Mouse (Mus musculus) forebrain, embryonic 12.5 days (tissue): Measurements from ENCODE around the gene Smurf1. TPM values are rescaled to one million over a fixed set of nuclear protein-coding genes. Genes with fewer than 3 reads are reported as not detected.

Experiments used
- ATAC-seq: fragments of 200-750 bp; cut with Nextera tagmentation; 2 replicates; pipeline ENCODE4 v1.8.0; 2017; ENCODE audit warnings: moderate TSS enrichment; ENCODE audit not compliant: low FRiP score
- H3K27ac ChIP-seq: fragments of 300-500 bp; sonication (generic); 2 replicates; pipeline ENCODE4 v1.5.1; 2016; ENCODE audit warnings: mild to moderate bottlenecking
- H3K27me3 ChIP-seq: fragments of 300-500 bp; sonication (generic); 2 replicates; pipeline ENCODE4 v1.6.1; 2016; ENCODE audit warnings: mild to moderate bottlenecking
- H3K36me3 ChIP-seq: fragments of 300-500 bp; sonication (generic); replicated peaks from 2 replicates; pipeline ENCODE4 v1.6.1; 2016; ENCODE audit warnings: mild to moderate bottlenecking
- H3K4me1 ChIP-seq: fragments of 300-500 bp; sonication (generic); 2 replicates; pipeline ENCODE4 v1.6.1; 2016
- H3K4me2 ChIP-seq: fragments of 300-500 bp; sonication (generic); 2 replicates; pipeline ENCODE4 v1.6.1; 2016; ENCODE audit warnings: mild to moderate bottlenecking, moderate library complexity
- H3K4me3 ChIP-seq: fragments of 300-500 bp; sonication (generic); replicated peaks from 2 replicates; pipeline ENCODE4 v1.5.1; 2016; ENCODE audit warnings: mild to moderate bottlenecking
- H3K9ac ChIP-seq: fragments of 300-500 bp; sonication (generic); 2 replicates; pipeline ENCODE4 v1.6.1; 2016; ENCODE audit warnings: mild to moderate bottlenecking
- H3K9me3 ChIP-seq: fragments of 300-500 bp; sonication (generic); 2 replicates; pipeline ENCODE4 v1.6.1; 2016
- WGBS: fragments of 180-500 bp; shearing (Covaris S2); methylation state at CpG from one replicate; pipeline ENCODE4 v1.1.7; 2016; 5-methylcytosine and 5-hydroxymethylcytosine counted together
- polyA plus RNA-seq: library from polyadenylated mRNA; unstranded; fragments of >200 nt; fragmentation: Nextera tagmentation; extraction: Ambion mirVana; gene quantifications from 2 replicates; pipeline ENCODE4 v1.2.1, GENCODE M21; 2016

Gene Smurf1
- polyA plus RNA-seq, 1 experiment from 2014 or later, result 22.7 TPM

- ATAC-seq, result no peak
- Histone ChIP-seq H3K4me1 (peaks cover 17% of the 10 kb centered on the region), H3K27me3 (no peaks in the 10 kb centered on the region), H3K4me3 (no peak overlapping the region), H3K9me3 (no peaks in the 10 kb centered on the region), H3K27ac (no peak overlapping the region), H3K9ac (no peak overlapping the region), H3K36me3 (no peaks in the 10 kb centered on the region), H3K4me2 (no peak overlapping the region)
- WGBS, result 91% methylated on average over 5 of the region's 5 CpGs
Measured at GRCm38 (mm10) chr5:144950428-144951051, 15.1 kb downstream of the Smurf1 start.

DNA sequence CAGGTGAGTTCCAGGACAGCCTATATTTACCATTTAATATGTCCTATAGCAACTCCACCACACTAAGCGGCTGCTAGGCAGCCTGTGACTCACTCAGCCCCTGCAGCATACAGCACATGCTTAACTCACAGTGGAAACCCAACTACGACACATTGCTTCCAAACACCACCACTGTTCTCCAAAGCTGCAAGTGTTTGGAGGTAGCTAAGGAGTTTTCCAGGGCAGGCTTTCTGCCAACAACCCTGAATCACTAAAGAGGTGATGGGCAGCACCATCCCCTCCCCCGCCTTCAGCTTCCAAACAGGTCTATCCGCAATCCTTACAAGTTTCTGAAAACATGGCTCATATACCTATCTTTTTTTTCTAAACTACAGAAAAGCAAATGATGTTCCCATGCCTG is 15.8 kb downstream of the Smurf1 start:
- ATAC-seq, result no peak
- WGBS, result 83% methylated on average over 4 of the region's 4 CpGs
- Histone ChIP-seq H3K4me2 (no peak overlapping the region), H3K9me3 (no peaks in the 10 kb centered on the region), H3K27ac (no peak overlapping the region), H3K4me3 (no peak overlapping the region), H3K9ac (no peak overlapping the region), H3K4me1 (peaks cover 20% of the 10 kb centered on the region), H3K27me3 (no peaks in the 10 kb centered on the region), H3K36me3 (no peaks in the 10 kb centered on the region)

DNA sequence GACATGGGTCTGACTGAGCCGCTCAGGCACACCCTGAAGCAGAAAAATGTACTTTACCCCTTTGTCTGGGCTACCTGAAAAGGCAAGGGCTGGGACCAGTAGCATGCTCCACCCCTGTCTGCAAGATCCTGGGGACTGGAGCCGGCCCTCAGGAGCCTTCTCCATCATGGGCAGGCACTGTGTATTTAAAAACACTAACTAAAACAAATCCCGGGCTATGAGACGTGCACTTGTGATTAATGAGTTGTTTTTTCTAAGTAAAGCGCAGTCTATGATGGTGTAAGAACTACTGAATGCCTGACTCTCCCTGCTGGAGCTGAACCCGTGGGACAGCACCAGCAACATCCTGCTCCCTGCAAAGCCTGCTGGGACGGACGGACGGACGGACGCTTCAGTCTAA is 17.2 kb downstream of the Smurf1 start:
- Histone ChIP-seq H3K36me3 (no peaks in the 10 kb centered on the region), H3K9me3 (no peaks in the 10 kb centered on the region), H3K27ac (no peak overlapping the region), H3K4me3 (no peak overlapping the region), H3K4me2 (no peak overlapping the region), H3K27me3 (no peaks in the 10 kb centered on the region), H3K9ac (no peak overlapping the region), H3K4me1 (peaks cover 15% of the 10 kb centered on the region)
- WGBS, result 82% methylated on average over 11 of the region's 11 CpGs
- ATAC-seq, result no peak

GRCm38 (mm10) chr5:144948002-144948401 is 17.6 kb downstream of the Smurf1 start:
- H3K4me1 ChIP-seq, result peaks cover 15% of the 10 kb centered on the region
- 94% methylated on average over 1 of the region's 1 CpGs for WGBS
- no peak overlapping the region for H3K4me3 ChIP-seq
- no peak overlapping the region for H3K9ac ChIP-seq
- H3K27me3 ChIP-seq, result no peaks in the 10 kb centered on the region
- no peak overlapping the region for H3K27ac ChIP-seq
- no peak overlapping the region for H3K4me2 ChIP-seq
- ATAC-seq, result no peak
- H3K9me3 ChIP-seq, result no peaks in the 10 kb centered on the region
- no peaks in the 10 kb centered on the region for H3K36me3 ChIP-seq

- H3K4me3 ChIP-seq, result no peak overlapping the region
- 72% methylated on average over 4 of the region's 4 CpGs for WGBS
- H3K4me1 ChIP-seq, result peaks cover 21% of the 10 kb centered on the region
- H3K27me3 ChIP-seq, result no peaks in the 10 kb centered on the region
- no peaks in the 10 kb centered on the region for H3K36me3 ChIP-seq
- no peak overlapping the region for H3K27ac ChIP-seq
- no peaks in the 10 kb centered on the region for H3K9me3 ChIP-seq
- no peak for ATAC-seq
- no peak overlapping the region for H3K4me2 ChIP-seq
- H3K9ac ChIP-seq, result no peak overlapping the region
Measured at GRCm38 (mm10) chr5:144946032-144946431, 19.6 kb downstream of the Smurf1 start.

GRCm38 (mm10) chr5:144944932-144945331 is 20.7 kb downstream of the Smurf1 start:
- no peak for ATAC-seq
- no peaks in the 10 kb centered on the region for H3K9me3 ChIP-seq
- no peak overlapping the region for H3K4me2 ChIP-seq
- H3K9ac ChIP-seq, result no peak overlapping the region
- H3K27ac ChIP-seq, result no peak overlapping the region
- H3K36me3 ChIP-seq, result no peaks in the 10 kb centered on the region
- no peaks in the 10 kb centered on the region for H3K27me3 ChIP-seq
- WGBS, result 94% methylated on average over 7 of the region's 7 CpGs
- H3K4me3 ChIP-seq, result no peak overlapping the region
- peaks cover 32% of the 10 kb centered on the region for H3K4me1 ChIP-seq

DNA sequence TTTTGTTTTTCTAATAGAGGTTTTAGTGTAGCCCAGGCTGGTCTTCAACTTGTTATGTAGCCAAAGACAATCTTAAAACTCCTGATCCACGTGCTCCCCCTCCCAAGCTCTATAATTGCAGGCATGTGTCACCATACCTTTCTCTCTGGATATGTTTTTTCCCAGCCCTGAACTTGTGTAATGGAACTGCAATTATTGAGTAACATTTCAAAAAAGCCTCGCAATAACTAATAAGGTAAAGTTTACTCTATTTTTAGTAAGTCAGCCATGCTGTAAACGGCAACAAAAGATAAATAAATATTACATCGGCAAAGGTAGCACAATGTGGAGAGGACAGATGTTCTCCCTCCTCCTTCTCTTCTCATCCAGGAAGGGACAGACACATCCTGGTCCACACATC is 21.3 kb downstream of the Smurf1 start:
- Histone ChIP-seq H3K4me1 (peaks cover 29% of the 10 kb centered on the region), H3K36me3 (no peaks in the 10 kb centered on the region), H3K9ac (no peak overlapping the region), H3K27ac (no peak overlapping the region), H3K4me2 (no peak overlapping the region), H3K27me3 (no peaks in the 10 kb centered on the region), H3K4me3 (no peak overlapping the region), H3K9me3 (no peaks in the 10 kb centered on the region)
- WGBS, result 91% methylated on average over 4 of the region's 4 CpGs
- ATAC-seq, result no peak

DNA sequence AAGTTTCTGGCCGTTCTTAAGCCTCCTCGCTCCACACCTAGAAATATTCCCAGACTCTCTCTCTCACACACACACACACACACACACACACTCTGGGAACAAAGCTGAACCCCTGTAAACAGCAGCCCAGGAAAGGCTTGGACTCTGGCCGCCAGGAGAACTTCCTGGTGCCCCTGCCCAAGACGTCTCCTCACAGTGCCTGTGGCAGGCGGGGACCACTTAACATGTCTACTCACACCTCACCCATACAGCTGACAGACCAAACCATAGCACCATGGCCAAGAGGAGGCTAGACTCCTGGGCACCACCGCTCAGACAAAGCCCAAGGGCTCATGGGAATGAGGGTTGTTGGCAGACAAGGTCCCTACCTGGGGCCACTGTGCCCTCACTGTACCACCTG is 22.3 kb downstream of the Smurf1 start:
- 89% methylated on average over 6 of the region's 6 CpGs for WGBS
- no peaks in the 10 kb centered on the region for H3K9me3 ChIP-seq
- H3K4me1 ChIP-seq, result peaks cover 26% of the 10 kb centered on the region
- H3K9ac ChIP-seq, result no peak overlapping the region
- ATAC-seq, result no peak
- no peak overlapping the region for H3K27ac ChIP-seq
- no peaks in the 10 kb centered on the region for H3K27me3 ChIP-seq
- H3K36me3 ChIP-seq, result no peaks in the 10 kb centered on the region
- no peak overlapping the region for H3K4me3 ChIP-seq
- H3K4me2 ChIP-seq, result no peak overlapping the region

DNA sequence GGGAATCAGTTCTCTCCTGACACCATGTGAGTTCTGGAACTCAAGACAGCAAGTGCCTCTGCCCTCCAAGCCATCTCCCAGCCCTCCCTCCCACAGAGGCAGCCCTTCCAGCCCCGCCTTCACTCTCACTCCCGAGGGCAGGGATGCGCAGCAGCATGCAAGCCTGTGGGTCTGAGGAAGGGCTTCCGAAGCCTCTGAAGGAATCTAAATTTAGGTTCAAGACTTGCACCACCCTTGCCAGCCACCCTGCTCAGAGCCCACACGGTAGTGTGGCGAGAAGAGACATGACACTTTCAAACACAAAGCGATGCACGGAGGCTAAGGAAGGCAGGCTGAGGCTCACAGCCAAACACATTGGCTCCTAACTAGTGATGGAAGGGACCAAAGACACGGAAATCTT is 23.2 kb downstream of the Smurf1 start:
- no peak overlapping the region for H3K4me2 ChIP-seq
- ATAC-seq, result no peak
- no peaks in the 10 kb centered on the region for H3K9me3 ChIP-seq
- H3K36me3 ChIP-seq, result no peaks in the 10 kb centered on the region
- H3K27me3 ChIP-seq, result no peaks in the 10 kb centered on the region
- WGBS, result 81% methylated on average over 9 of the region's 9 CpGs
- H3K27ac ChIP-seq, result no peak overlapping the region
- peaks cover 24% of the 10 kb centered on the region for H3K4me1 ChIP-seq
- no peak overlapping the region for H3K9ac ChIP-seq
- no peak overlapping the region for H3K4me3 ChIP-seq

- Histone ChIP-seq H3K27ac (no peak overlapping the region), H3K36me3 (no peaks in the 10 kb centered on the region), H3K4me3 (no peak overlapping the region), H3K4me2 (no peak overlapping the region), H3K4me1 (peaks cover 24% of the 10 kb centered on the region), H3K9me3 (no peaks in the 10 kb centered on the region), H3K9ac (no peak overlapping the region), H3K27me3 (no peaks in the 10 kb centered on the region)
- WGBS, result 77% methylated on average over 3 of the region's 3 CpGs
- peak; percentile 51; the same call in 1 of the 2 replicates for ATAC-seq
Measured at GRCm38 (mm10) chr5:144940904-144941303, 24.7 kb downstream of the Smurf1 start.

DNA sequence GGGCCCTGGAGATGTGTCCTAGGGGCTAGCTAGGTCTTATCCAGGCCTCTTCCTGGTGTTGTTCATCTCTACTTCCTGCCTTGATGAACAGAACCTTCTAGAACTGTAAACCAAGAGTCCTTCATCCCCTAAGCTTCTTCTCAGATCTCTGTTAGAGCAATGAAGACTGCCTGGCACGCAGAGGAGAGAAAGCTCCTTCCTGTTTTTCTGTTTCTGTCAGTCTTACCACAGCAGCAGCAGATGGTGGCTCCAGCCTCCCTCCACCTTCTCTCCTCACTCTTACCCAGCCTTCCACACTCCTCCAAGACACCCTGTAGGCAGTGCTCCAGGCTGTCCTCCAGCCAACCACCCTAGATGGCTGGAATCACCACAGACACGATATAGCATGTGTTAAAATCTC is 28.3 kb downstream of the Smurf1 start:
- ATAC-seq, result no peak
- Histone ChIP-seq H3K27me3 (no peaks in the 10 kb centered on the region), H3K4me1 (peaks cover 22% of the 10 kb centered on the region), H3K36me3 (no peaks in the 10 kb centered on the region), H3K9me3 (no peaks in the 10 kb centered on the region), H3K4me2 (no peak overlapping the region), H3K4me3 (no peak overlapping the region), H3K9ac (no peak overlapping the region), H3K27ac (no peak overlapping the region)
- WGBS, result 79% methylated on average over 2 of the region's 2 CpGs

DNA sequence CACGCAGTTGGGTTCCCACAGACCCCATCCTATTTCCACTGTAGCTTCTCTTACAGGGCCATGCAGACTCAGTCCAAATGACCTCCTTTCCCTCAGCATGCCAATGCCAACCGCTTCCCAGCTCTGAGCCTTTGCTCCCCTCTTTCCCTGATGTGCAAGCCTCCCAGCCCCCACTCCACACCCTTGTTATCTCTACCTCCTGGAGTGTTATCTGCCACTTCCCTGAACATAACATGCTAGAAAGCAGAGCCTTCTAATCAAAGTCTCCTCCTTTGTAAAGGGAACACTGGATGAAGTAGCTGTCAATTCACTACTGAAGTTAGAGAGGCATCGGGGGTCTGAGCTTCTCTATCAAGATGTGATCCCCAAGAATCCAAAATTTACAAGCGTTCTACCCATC is 32.2 kb downstream of the Smurf1 start:
- peaks cover 15% of the 10 kb centered on the region for H3K4me1 ChIP-seq
- H3K4me2 ChIP-seq, result no peak overlapping the region
- no peak overlapping the region for H3K27ac ChIP-seq
- H3K4me3 ChIP-seq, result no peak overlapping the region
- ATAC-seq, result no peak
- WGBS, result 79% methylated on average over 4 of the region's 4 CpGs
- no peak overlapping the region for H3K9ac ChIP-seq
- H3K36me3 ChIP-seq, result no peaks in the 10 kb centered on the region
- no peaks in the 10 kb centered on the region for H3K9me3 ChIP-seq
- no peaks in the 10 kb centered on the region for H3K27me3 ChIP-seq

DNA sequence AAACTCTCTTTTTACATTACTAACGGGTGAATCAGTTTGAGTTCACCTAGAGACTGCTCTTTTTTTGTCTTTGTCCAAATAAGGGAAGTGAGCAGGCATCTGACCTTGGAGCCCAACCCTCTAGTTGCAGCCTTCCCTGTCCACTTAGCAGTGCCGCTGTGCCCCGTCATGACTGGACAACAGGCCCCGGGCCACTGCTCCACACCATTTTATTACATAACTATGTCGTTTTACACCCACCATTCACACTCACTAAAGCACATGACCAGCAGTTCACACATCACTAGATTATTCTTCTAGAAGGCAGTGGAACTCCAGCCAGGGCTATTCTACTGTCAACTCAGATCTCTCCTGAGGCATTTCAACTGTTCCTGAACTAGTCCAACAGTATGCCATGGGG is 33.8 kb downstream of the Smurf1 start:
- no peaks in the 10 kb centered on the region for H3K27me3 ChIP-seq
- no peaks in the 10 kb centered on the region for H3K36me3 ChIP-seq
- no peak overlapping the region for H3K27ac ChIP-seq
- H3K9me3 ChIP-seq, result no peaks in the 10 kb centered on the region
- H3K4me2 ChIP-seq, result no peak overlapping the region
- 92% methylated on average over 5 of the region's 5 CpGs for WGBS
- no peak overlapping the region for H3K9ac ChIP-seq
- no peak overlapping the region for H3K4me3 ChIP-seq
- H3K4me1 ChIP-seq, result peaks cover 17% of the 10 kb centered on the region
- no peak for ATAC-seq
